Mouse (Mus musculus): ENCODE measurements around the gene Erp44. TPM values are rescaled to one million over a fixed set of nuclear protein-coding genes. Genes with fewer than 3 reads are reported as not detected.

Erp44 gene
- total RNA-seq, 2 experiments from 2014 or later: 28.7 to 34.2 TPM

Small RNA genes within 50 kb of the gene (microRNA-seq; reads per million reads assigned to microRNA genes)
- gene Mir1958 (ENCODE audit: borderline number of aligned reads in 2 of 2): 0 reads per million in 2 experiments

Other genes with a start within 250 kb of the Erp44 start
- gene Nr4a3, start 234.4 kb downstream of the Erp44 start, total RNA-seq (2021): 10 to 100 TPM in 1 of 2 experiments, 1 to 10 TPM in 1; 2.3 to 12.3 TPM
- 10 to 100 TPM; 27.7 to 30.8 TPM for gene Stx17, start 154.6 kb downstream of the Erp44 start, total RNA-seq (2021)
- gene Invs, start 202 bp upstream of the Erp44 start, total RNA-seq (2021): 1 to 10 TPM; 2.5 to 3.4 TPM
- gene Tex10, start 193.9 kb upstream of the Erp44 start, total RNA-seq (2021): 1 to 10 TPM; 8.1 to 9.2 TPM

Data from heart, postnatal 36 days (tissue).